Mouse (Mus musculus) ES-E14 (cell line): ENCODE results near the gene Fyttd1.

Source experiments
- CHD2 ChIP-seq: IDR thresholded peaks from 2 replicates; pipeline ENCODE4 v1.6.1; 2014; ENCODE audit warnings: mild to moderate bottlenecking, low read depth, low read length, inconsistent platforms
- HCFC1 ChIP-seq: IDR thresholded peaks from 2 replicates; pipeline ENCODE4 v1.6.1; 2012; ENCODE audit warnings: low read length, inconsistent platforms, borderline replicate concordance; ENCODE audit not compliant: insufficient read depth
- MAFK ChIP-seq: IDR thresholded peaks from 2 replicates; pipeline ENCODE4 v1.6.1; 2014; ENCODE audit warnings: mild to moderate bottlenecking, low read depth, low read length, inconsistent platforms; ENCODE audit not compliant: insufficient read depth
- ZC3H11A ChIP-seq: IDR thresholded peaks from 2 replicates; pipeline ENCODE4 v1.6.1; 2012; ENCODE audit warnings: low read depth, mild to moderate bottlenecking, inconsistent platforms, low read length, borderline replicate concordance
- ZNF384 ChIP-seq: IDR thresholded peaks from 2 replicates; pipeline ENCODE4 v1.6.1; 2012; ENCODE audit warnings: low read depth, low read length, inconsistent platforms

DNA sequence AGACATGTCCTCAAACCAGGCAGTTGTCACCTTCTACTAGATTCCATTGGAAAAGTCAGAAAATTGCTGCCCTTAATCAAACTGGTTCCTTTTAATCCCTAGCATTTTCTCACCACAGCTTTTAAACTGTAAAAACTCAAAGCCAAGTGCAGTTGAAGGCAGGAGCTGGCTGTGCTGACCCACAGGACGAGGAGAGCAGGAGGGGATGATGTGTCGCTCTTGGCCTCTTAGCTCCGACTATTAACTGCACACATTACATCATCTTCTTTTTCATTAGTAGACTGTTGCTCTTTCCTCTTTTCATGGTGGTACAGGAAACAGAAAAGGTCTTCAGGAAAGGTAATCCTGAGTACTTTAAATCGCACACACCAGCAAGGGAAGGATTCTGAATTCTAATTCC, 18.9 kb upstream of the Fyttd1 start:
- TF ChIP-seq ZNF384: no peak
- no peak for TF ChIP-seq HCFC1
- no peak for TF ChIP-seq MAFK
- TF ChIP-seq CHD2: no peak
- TF ChIP-seq ZC3H11A: no peak
